Mouse (Mus musculus) liver, embryonic 14.5 days (tissue): ENCODE results near the gene Adgrl3.

Experiments used
- CTCF ChIP-seq: IDR thresholded peaks from 2 replicates; pipeline ENCODE4 v1.5.1; 2016; ENCODE audit warnings: antibody characterized with exemption, low read depth, control low read depth
- EP300 ChIP-seq: IDR thresholded peaks from 2 replicates; pipeline ENCODE4 v1.6.1; 2016; ENCODE audit warnings: antibody characterized with exemption, low read depth

- TF ChIP-seq CTCF = no peak
- no peak for TF ChIP-seq EP300
Measured at GRCm38 (mm10) chr5:81621106-81621505, 601.2 kb downstream of the Adgrl3 start.
